Mouse (Mus musculus) right cerebral cortex, postnatal 25 days (tissue): ENCODE results near the gene Vgf.

Experiments
- DNase-seq: peaks from one replicate; pipeline ENCODE4 v3.0.0; 2022

Vgf gene

DNA sequence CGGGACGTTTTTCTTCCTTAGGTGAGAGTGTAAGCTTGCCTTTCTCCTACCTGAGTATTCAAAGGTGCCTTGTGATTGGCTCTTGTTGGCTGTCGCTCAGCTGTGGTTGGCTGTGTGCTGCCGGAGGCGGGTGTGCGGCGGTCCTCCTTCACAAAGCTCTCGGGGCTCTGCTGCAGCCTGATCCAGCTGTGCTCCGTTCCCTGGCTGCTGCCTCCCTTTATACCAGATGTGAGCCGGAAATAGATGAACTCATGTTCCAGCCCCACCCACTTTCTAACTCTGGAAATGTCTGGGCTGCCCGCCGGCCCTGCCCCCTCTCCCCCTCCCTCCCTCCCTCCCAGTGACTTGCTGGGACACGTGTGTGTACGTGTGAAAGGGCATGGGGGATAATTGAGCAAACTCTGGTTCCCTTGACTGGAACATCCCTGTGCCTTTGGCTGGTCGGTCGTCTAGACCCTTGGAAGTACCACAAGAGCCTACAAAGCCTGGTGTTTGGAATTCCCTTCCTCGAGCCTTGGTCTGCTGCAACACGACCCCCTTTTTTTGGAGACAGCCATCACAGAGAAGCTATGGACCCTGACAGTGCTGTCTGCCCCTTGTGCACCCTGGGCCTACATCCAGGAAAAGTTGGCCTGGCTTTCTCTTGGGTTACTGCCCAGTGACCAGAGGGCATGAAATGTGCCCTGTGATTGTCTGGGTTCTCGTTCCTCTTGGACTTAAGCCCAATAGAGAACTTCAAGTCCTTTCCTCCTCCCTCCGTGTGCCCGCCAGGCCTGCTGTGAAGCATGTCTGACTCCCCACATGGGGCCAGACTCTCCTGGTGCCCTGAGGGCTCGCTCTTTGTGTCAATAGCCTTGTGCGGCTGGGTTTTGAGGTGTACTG is 46.1 kb downstream of the Vgf start, which contains the start of gene Serpine1:
Serpine1 (minus strand) TSS at position 190 of the 882 bp plus-strand sequence.
- peak; percentile 60 for DNase-seq

DNA sequence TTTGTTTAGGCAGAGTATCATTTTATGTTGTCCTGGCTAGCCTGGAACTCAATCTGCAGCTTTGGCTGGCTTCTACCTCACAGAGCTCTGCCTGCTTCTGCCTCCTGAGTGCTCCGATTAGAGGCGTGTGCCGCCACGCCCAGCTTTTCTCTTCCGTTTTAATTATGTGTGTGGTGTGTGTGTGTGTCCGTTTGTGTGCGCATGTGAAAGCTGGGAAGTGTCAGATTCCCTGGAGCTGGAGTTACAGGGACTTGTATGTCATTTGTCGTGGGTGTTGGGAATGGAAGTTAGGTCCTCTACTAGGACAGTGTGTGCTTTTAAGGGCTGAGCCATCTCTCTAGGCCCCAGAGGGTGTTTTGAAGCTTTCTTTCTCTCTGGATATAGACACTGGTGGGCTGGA is 46.9 kb downstream of the Vgf start:
- DNase-seq: no peak

DNA sequence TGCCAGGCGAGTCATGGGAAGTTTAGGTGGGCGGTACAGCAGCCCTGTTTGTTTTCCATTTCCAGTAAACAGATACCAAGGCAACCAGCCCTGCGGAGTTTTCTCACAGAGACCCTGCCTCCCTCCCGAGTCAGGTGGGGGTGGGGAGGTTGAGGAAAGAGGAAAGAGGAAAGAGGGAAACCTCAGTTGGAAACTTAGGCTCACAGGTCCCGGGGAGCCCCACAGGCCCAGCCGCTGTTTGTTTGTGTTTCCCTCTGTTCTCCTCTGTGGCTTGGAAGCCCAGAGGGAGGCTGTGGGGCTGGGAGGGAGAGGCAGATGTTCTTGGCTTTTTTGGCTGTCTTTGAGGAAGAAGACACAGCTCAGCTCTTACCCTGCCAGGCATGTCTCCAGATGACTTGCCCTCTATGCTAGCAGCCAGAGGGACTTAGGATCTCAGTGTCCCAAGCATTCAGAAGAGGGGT is 48.0 kb downstream of the Vgf start:
- no peak for DNase-seq

DNA sequence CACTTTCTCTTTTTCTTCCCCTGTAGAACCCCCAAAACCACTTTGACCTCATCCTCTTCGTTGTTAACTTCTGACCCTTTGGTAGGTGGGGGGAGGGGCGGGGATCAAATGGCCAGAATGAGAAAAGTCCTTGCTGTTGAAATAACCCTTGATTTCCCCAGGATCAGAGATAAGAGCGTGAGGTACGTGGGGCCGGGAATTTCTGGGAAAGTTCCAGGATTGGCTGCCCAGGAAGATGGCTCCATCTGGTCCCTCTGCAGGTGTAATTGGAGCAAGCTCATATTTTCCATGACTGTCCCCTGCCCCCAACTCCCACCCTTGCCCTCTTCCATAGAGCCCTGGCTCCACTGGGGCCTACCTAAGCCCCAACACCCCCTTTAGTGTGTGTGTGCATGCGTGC is 49.5 kb downstream of the Vgf start:
- DNase-seq: no peak

DNA sequence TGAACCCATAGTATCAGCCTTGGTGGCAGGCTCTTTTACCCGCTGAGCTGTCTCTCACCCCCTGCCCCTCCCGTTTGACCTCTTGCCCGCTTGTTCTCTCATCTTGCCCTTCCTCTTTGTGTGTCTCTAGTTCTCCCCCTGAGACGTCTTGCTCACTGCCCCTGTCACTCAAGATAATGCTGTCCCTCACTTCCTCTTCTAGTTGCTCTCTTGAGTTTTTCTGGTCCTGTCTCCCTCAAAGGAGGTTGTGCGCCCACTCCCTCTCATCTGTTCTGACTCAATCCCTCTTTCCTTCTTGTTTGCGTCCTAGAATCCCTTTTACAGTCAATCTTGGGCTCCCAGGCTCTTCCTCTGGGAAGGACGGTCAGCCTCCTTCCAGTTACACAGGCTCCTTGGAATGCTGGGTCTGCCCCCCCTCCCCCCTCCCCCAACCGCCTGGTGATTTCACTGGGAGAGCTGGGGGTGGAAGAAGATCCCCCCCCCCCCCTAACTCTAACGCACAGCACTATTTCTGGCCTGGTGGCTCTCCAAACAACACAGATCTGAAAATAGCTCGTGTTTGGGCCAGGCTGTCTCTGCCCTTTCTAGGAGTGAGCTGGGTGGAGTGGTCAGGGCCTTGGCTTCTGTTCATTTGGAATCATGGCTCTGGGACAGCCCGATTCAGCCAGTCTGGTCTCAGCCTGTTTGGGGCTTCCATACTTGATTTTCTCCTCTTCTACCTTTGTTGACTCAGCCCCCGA is 50.2 kb downstream of the Vgf start:
- DNase-seq: no peak

DNA sequence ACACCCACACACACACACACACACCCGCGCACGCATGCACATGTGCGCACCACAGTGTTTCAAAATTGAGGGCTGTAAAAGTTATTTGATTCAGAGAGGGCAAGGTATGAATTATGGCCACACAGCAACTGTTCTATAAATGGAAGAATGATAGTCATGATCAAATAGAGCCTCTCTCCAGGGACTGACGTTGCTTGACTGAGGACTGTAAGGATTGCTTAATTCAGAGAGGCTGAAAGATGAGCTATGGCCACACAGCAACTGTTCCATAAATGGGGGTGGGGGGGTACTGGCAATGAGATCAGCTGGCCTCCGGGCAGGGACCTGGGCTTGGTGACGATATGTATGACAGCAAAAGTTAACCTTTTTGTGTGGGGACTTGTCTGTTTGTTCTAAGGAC is 51.0 kb downstream of the Vgf start:
- DNase-seq: no peak

DNA sequence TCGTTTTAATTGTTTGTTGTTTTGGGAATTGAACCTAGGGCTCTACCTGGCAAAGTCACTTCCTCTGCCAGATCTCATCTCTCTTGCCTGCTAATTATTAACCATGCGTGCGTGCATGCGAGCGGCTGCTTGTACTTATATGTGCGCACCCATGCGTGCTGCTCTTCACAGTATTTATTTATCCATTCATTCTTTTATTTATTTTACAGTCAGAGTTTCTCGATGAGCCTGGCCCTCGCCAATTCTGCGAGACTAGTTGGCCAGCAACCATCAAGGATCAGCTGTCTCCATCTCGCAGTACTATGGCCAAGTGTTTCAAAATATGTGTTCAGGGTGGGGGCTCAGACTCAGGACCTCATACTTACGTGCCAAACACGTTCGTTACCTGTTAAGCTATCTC is 51.8 kb downstream of the Vgf start:
- no peak for DNase-seq

DNA sequence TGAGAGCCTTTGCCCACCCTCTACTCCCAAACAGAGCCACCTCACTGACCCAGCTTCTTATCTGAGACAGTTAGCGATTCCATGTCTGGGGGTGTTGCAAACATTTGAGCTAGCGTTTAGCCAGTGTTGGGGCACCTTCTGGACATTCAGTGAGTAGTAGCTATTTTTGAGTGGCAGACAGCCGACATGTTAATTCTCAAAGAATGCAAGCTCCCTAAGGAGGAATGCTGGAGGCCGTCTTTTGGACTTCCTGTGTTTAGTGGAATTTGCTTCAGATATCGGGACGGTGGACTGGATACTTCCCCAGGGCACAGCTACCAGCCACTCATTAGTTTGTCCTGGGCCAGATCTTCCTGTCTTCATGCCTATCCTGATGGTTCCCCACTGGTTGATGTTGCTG is 52.4 kb downstream of the Vgf start:
- no peak for DNase-seq

DNA sequence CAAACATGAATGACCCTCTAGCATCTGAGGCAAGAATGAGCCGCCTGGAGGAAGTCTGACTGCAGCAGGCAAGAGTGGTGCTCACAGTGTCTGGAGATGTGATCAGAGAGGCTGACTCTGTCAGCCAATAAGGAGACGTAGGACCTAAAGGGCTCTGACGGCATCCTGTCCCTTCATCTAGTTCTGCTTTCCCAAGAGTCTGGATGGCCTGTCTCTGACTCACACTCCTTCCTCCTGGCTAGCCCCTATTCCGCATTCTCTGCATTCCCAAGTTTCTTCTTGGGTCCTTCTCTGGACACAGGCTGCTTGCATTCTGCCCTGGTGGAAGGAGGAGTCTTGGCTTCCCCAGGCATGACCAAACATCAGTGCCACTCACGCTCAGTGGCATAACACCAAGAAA is 53.7 kb downstream of the Vgf start:
- DNase-seq: no peak
